Mouse (Mus musculus): ENCODE measurements around the gene Stk25.
A peak's percentile ranks its signal among the peaks of the same experiment; 100 is the strongest.
"Not testable (repeated sequence)": the region's sequence is repeated elsewhere in the genome, so short reads cannot be mapped to it uniquely, and the experiment has no call there.

The Stk25 gene

DNA sequence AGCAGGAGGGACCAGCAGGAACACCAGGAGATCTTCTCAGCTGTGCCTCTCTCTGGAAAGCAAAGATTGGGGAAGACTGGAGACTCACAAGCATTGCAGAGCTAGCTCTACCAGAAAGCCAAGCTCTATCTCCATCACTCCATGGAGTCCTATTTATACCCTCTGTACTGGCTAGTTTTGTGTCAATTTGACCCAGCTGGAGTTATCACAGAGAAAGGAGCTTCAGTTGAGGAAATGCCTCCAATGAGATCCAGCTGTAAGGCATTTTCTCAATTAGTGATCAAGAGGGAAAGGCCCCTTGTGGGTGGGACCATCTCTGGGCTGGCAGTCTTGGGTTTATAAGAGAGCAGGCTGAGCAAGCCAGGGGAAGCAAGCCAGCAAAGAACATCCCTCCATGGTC is at the start of gene Stk25:
TSS of gene Stk25 (minus strand) at position 101 of the 400 bp plus-strand sequence.
- DNase-seq (ENCODE audit: low read depth, low spot score), result not testable (repeated sequence)

- DNase-seq (ENCODE audit: low read depth, low spot score), result no peak
Observed at GRCm38 (mm10) chr1:93705389-93705788, 46.9 kb upstream of the Stk25 start.

GRCm38 (mm10) chr1:93704341-93704740 is 45.9 kb upstream of the Stk25 start:
- no peak for DNase-seq (ENCODE audit: low read depth, low spot score)

DNA sequence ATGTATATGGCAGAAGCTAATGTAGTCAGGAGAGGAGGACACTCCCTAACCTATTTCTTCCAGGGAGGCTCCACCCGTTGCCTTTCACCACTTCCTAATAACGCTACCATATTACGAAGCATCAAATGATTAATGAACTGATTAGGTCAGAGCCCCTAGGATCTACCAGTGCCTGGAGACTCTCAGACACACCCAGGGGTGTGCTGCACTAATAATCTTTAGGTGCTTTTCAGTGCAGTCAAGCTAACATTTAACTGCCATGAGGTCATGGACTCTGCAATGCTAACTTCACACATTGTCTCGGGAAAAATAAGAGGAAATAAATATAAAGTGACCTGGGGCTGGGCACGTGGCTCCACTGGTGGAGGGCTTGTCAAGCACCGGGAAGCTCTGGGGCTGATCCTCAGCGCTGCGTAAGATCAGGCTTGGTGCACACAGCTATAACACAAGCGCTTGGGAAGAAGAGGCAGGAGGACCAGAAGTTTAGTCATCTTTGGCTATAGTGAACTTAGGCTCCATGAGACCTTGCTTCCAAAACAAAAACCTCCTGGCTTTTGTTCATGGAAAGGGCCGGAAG is 45.1 kb upstream of the Stk25 start:
- no peak for DNase-seq (ENCODE audit: low read depth, low spot score)

GRCm38 (mm10) chr1:93702106-93702505 is 43.6 kb upstream of the Stk25 start:
- no peak for DNase-seq (ENCODE audit: low read depth, low spot score)

DNA sequence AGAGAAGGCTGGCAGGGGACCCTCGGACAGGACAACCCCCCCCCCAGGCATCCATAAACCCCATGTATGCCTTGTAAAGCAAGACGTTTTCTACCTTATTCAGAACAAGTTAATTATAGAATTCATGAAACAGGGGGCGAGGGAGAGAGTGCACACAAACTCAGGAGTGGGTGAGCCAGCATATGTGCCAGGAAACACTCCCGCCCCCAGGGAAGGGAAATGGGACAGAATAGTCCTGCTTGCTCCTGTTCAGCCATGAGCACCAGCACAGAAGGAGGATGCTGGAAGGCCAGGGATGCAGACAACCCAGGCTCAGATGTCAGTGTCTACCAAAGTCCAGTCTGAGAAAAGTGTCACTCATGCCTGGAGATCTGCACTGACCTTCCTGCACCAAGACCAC is 40.7 kb upstream of the Stk25 start:
- DNase-seq (ENCODE audit: low read depth, low spot score), result no peak

GRCm38 (mm10) chr1:93697317-93697716 is 38.9 kb upstream of the Stk25 start:
- DNase-seq (ENCODE audit: low read depth, low spot score), result no peak

GRCm38 (mm10) chr1:93694966-93695365 is 36.5 kb upstream of the Stk25 start:
- DNase-seq (ENCODE audit: low read depth, low spot score), result no peak

GRCm38 (mm10) chr1:93693943-93694342 is 35.5 kb upstream of the Stk25 start:
- no peak for DNase-seq (ENCODE audit: low read depth, low spot score)

GRCm38 (mm10) chr1:93693502-93693901 is 35.0 kb upstream of the Stk25 start:
- no peak for DNase-seq (ENCODE audit: low read depth, low spot score)

DNA sequence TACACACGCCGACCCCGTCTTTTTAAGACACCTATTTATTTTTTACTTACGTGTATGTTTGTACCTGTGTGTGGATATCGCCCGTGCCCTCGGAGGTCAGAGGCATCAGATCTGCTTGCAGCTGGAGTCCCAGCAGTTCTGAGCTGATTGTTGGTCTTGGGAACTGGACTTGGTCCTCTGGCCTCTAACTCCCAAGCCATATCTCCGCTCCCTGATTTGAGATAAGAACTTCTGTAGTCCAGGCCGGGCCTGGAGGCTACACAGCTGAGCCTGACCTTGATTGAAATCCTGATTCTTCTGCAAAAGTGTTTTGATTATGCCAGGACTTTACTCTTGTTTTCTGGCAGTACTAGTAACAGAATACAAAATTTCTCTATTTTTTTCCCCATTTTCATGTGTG is 34.3 kb upstream of the Stk25 start:
- no peak for DNase-seq (ENCODE audit: low read depth, low spot score)

DNA sequence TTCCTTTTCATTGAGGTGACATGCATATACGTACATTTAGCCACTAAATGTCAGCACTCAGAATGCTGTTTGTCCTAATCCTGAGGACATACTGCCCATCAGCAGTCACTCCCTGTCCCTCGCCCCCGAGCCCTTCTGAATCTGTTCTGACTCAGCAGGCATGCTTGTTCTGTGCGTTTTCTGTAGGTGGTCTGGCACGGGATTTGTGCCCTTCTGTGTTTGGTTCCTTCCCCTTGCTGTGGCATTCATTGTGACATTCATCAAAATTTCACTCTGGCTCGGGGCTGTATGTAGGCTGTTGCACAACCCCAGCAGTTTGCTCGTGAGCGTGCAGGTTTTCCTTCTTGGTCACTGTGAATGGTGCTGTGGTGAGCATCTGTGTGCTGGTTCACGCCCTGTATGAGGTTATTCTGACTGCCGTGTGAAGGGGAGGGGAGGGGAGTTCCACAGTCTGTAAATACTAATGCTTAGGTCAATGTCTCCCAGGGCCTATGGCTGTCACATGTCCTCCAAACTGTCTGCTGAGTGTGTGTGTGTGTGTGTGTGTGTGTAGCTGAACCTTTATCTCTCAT is 33.4 kb upstream of the Stk25 start:
- no peak for DNase-seq (ENCODE audit: low read depth, low spot score)

DNA sequence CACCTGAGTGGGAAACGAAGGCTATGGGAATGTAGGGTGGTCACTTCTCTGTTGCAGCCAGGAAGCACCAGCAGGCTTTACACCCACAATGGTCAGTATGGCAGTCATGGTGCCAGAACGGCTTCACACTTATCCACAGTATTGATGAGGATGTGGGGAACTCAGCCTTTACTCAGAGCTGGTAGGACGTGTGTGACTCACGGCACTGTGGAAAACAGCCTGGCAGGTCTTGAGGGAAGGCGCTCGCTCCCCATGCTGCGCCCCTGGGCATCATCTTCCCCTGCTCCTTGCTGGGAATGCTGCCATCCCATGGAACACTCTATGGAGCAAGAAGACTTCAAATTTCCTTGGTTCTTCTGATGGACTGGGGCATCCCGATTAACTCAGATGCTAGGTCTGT is 32.6 kb upstream of the Stk25 start:
- DNase-seq (ENCODE audit: low read depth, low spot score), result no peak

GRCm38 (mm10) chr1:93689901-93690496 is 31.5 kb upstream of the Stk25 start:
- no peak for DNase-seq (ENCODE audit: low read depth, low spot score)

- no peak for DNase-seq (ENCODE audit: low read depth, low spot score)
Observed at GRCm38 (mm10) chr1:93688154-93688553, 29.7 kb upstream of the Stk25 start.

- DNase-seq (ENCODE audit: low read depth, low spot score), result no peak
Observed at GRCm38 (mm10) chr1:93686961-93687320, 28.5 kb upstream of the Stk25 start.

DNA sequence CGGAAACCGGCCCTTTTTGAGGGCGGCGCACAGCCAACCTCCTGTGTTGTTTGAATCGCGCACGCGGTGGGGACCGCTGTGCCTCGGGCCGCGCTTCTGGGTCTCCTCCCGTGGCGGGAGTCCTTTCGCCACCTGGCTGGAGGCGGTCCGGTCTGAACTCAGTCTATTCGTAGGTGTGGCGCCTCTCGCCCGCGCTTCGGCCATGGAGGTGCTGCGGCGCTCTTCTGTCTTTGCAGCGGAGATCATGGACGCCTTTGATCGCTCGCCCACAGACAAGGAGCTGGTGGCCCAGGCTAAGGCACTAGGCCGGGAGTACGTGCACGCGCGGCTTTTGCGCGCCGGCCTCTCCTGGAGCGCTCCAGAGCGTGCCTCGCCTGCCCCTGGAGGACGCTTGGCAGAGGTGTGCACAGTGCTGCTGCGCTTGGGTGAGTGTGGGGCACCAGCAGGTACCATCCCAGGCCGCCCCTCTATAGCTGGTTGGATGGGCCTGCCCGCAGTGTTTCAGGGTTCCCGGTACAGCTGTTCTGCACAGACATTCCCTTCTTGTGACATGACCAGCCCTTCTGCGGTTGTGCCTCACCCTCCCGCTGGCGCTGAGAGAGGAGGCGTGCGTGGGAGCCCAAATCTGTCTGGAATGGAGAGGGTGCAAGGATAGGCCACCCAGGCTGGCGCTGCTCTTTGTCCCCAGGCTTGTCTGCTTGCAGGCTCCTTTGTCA is 27.9 kb upstream of the Stk25 start:
- peak; percentile 51 for DNase-seq (ENCODE audit: low read depth, low spot score)

DNA sequence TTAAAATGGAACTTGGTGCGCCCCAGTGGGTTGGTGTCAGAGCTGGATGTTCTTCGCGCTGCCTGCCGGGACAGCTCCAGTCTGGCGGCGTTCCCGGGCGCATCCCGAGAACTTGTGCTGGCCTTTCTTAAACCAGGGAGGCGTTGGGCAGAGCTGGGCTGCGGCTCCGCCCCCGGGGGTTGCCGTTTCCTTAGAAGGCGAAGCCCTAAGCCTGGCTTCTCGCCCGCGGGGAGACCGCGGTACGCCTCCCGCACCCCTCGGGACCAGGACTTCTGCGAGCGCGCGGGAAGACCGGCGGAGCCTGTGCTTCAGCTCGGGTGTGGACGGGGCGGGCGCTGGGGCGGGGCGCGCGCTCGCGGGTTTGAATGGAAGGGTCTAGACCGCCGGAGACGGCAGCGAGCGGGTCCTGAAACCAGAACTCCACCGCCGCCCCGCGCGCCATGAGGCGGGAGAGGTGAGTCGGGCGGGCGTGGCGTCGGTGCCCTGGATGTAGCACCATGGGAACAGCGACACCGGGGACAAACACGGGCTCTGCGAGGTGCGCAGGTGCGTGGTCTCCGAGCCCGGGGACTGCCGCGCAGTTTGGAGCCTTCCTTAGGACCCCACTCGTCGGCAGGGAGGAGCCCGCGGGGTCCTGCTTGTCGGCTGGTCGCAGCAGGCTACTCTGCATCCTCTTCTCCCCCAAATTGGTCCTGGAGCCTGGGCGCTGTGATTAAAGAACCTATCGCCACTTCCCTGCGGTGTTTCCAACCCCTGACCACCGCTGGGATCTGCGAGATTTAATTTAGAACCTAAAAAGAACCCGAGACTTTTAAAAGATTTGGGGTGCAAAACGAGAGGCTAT is 27.2 kb upstream of the Stk25 start, which contains the start of gene Bok:
TSS of gene Bok (plus strand) at position 260 of the 844 bp plus-strand sequence.
- DNase-seq (ENCODE audit: low read depth, low spot score), result no peak

DNA sequence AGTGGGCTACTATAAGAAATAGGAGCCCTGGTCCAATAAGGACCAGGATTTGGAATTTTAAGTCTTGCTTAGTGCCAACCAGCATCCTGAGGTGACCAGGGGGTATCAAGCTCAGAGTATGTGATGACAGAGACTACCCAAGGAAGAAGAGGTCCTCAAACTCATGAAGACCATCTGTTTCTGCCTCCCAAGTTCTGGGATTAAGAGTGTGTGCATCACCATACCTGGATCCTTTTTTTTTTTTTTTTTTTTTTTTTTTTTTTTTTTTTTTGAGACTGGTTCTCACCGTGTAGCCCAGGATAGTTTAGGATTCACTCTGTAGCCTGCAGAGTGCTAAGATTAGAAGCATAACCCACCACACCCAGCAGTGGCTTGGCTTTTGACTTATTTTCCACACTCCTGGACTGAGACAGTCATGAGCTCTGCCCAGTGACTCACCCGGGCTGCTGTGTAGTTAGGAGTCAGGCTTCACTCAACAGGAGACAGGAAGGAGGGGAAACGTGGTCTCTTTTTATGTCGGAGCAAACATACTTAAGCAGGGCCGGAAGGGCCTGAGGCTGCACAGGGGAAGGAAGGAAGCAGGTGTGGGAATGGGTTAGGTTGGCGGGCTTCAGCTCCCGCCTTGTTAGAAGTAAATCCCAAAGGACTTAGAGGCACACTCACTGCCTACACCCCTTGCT is 21.6 kb upstream of the Stk25 start:
- DNase-seq (ENCODE audit: low read depth, low spot score), result no peak

- DNase-seq (ENCODE audit: low read depth, low spot score), result no peak
Observed at GRCm38 (mm10) chr1:93678386-93678785, 19.9 kb upstream of the Stk25 start.

DNA sequence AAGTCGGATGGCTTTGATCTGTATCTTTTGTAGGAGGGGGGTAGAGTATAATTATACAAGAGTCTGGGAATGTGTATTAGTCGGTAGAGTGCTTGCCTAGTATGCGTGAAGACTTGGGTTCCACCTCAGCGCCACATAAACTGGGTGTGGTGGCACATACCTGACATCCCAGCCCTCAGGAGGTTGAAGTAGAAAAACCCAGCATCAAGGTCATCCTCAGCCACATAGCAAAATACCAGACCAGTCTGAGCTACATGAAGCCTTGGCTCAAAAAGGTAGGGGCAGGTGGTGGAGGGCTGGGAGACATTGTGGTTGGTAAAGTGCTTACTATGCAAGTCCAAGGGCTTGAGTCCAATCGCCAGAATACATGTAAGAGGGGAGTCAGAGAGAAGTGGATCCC is 14.2 kb upstream of the Stk25 start:
- DNase-seq (ENCODE audit: low read depth, low spot score), result no peak
